Mouse (Mus musculus): ENCODE measurements around the gene Vmn2r93. TPM values are rescaled to one million over a fixed set of nuclear protein-coding genes. Genes with fewer than 3 reads are reported as not detected.

Gene Vmn2r93
- polyA plus RNA-seq (2017; shearing (Covaris generic)): not detected

DNA sequence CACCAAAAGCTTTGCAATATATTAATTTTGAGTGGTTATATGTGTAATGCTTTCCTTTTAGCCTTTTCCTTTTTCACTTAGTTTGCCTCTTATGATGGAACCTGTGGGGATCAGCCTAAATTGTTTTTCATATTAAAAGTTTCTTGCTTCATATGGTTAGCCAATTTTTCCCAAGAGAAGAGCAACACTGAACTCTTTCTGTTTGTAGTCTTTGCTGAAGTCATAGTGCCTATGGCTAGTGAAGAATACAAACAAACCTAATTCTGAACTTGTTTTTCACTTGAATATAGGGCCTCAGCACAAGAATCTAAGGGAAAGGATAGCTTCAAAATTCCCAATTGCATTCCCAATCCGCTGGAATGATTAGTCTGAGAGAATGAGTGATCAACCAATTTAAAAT lies at the start of gene Vmn2r93:
Gene Vmn2r93, plus strand, starts transcription at position 301 of the 400 bp plus-strand sequence.

DNA sequence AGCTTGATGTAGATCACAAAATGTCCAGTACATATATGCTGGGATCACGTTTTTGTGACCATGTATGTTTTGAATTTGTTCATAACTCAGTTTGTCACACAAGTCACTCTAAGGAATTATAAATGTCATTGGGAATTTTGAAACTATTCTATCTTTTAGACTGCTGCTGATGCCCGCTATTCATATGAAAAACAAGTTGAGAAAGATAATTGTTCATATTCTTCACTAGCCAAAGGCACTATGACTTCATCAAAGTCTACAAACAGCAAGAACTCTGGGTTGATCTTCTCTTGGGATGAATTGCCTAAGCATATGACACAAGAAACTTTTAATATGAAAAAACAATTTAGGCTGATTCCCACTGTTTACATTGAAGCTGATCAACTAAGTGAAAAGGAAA lies 20.2 kb upstream of the Vmn2r93 start, which contains the start of gene Vmn2r94:
Gene Vmn2r94, minus strand, starts transcription at position 101 of the 400 bp plus-strand sequence.

Other genes starting within 250 kb of the Vmn2r93 start
- not detected for gene Vmn2r124, start 248.7 kb upstream of the Vmn2r93 start, polyA plus RNA-seq (2017; shearing (Covaris generic))
- not detected for gene Vmn2r91, start 213.1 kb upstream of the Vmn2r93 start, polyA plus RNA-seq (2017; shearing (Covaris generic))
- 0.06 TPM for gene Vmn2r92, start 146.2 kb upstream of the Vmn2r93 start, polyA plus RNA-seq (2017; shearing (Covaris generic))
- not detected for gene Vmn2r94, start 20.3 kb upstream of the Vmn2r93 start, polyA plus RNA-seq (2017; shearing (Covaris generic))
- not detected for gene Vmn2r95, start 126.0 kb downstream of the Vmn2r93 start, polyA plus RNA-seq (2017; shearing (Covaris generic))

Measured in inflammation-experienced regulatory T-cells, adult 16 weeks (primary cell).